Mouse (Mus musculus) forebrain, embryonic 12.5 days (tissue): Measurements from ENCODE around the gene Ccl26. TPM values are rescaled to one million over a fixed set of nuclear protein-coding genes. Genes with fewer than 3 reads are reported as not detected.

Source experiments
- ATAC-seq: fragments of 200-750 bp; cut with Nextera tagmentation; 2 replicates; pipeline ENCODE4 v1.8.0; 2017; ENCODE audit warnings: moderate TSS enrichment; ENCODE audit not compliant: low FRiP score
- H3K27ac ChIP-seq: fragments of 300-500 bp; sonication (generic); 2 replicates; pipeline ENCODE4 v1.5.1; 2016; ENCODE audit warnings: mild to moderate bottlenecking
- H3K27me3 ChIP-seq: fragments of 300-500 bp; sonication (generic); 2 replicates; pipeline ENCODE4 v1.6.1; 2016; ENCODE audit warnings: mild to moderate bottlenecking
- H3K36me3 ChIP-seq: fragments of 300-500 bp; sonication (generic); replicated peaks from 2 replicates; pipeline ENCODE4 v1.6.1; 2016; ENCODE audit warnings: mild to moderate bottlenecking
- H3K4me1 ChIP-seq: fragments of 300-500 bp; sonication (generic); 2 replicates; pipeline ENCODE4 v1.6.1; 2016
- H3K4me2 ChIP-seq: fragments of 300-500 bp; sonication (generic); 2 replicates; pipeline ENCODE4 v1.6.1; 2016; ENCODE audit warnings: mild to moderate bottlenecking, moderate library complexity
- H3K4me3 ChIP-seq: fragments of 300-500 bp; sonication (generic); replicated peaks from 2 replicates; pipeline ENCODE4 v1.5.1; 2016; ENCODE audit warnings: mild to moderate bottlenecking
- H3K9ac ChIP-seq: fragments of 300-500 bp; sonication (generic); 2 replicates; pipeline ENCODE4 v1.6.1; 2016; ENCODE audit warnings: mild to moderate bottlenecking
- H3K9me3 ChIP-seq: fragments of 300-500 bp; sonication (generic); 2 replicates; pipeline ENCODE4 v1.6.1; 2016
- WGBS: fragments of 180-500 bp; shearing (Covaris S2); methylation state at CpG from one replicate; pipeline ENCODE4 v1.1.7; 2016; 5-methylcytosine and 5-hydroxymethylcytosine counted together
- polyA plus RNA-seq: library from polyadenylated mRNA; unstranded; fragments of >200 nt; fragmentation: Nextera tagmentation; extraction: Ambion mirVana; gene quantifications from 2 replicates; pipeline ENCODE4 v1.2.1, GENCODE M21; 2016

Ccl26 gene
- polyA plus RNA-seq, 1 experiment from 2014 or later, result not detected

DNA sequence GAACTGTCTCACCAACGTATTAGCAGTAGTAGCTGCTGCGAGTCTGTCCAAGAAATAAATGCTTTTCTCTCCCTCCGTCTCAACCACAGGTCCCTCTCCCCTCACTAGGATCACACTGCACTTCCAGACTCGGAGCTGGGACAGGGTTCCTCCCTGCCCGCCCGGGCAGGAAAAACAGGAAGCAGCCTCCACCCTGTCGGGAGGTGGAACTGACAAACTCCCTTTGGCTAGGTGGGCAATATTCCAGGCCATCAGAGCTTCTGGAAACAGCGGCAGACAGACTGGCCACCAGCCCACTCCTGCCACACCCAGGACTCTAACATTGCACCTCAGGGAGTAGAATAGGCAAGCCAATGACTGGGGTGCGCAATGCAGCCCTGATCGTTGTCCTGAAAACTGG lies 29.9 kb downstream of the Ccl26 start:
- H3K27ac ChIP-seq, result no peak overlapping the region
- no peaks in the 10 kb centered on the region for H3K36me3 ChIP-seq
- H3K4me3 ChIP-seq, result no peak overlapping the region
- H3K4me1 ChIP-seq, result no peaks in the 10 kb centered on the region
- no peak overlapping the region for H3K4me2 ChIP-seq
- H3K9me3 ChIP-seq, result no peaks in the 10 kb centered on the region
- ATAC-seq, result no peak
- H3K9ac ChIP-seq, result no peak overlapping the region
- WGBS, result 84% methylated on average over 10 of the region's 10 CpGs
- no peaks in the 10 kb centered on the region for H3K27me3 ChIP-seq

DNA sequence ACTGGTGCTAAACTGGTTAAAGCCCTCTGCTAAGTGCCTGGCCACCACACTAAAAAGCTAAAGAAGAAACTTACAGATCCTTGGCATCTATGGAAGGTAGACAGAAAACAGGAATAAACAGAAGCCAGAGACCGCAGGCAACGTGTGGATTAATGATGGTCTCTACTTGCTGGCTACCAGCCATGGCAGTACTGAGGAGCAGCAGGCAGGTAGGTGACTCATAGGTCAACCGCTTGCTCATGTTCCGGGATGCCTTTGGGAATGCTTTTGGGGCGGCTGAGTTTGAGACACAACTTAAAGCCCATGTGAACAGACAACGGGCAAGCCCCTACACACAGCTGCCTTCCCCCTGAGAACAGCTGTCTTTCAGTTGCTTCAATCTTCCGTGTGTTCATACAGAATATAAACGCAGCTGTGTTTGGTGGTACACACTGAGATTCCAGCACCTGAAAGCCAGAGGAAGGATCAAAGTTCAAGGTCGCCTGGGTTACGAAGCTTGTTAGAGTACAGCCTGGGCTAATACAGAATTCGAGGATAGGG lies 32.0 kb downstream of the Ccl26 start:
- Histone ChIP-seq H3K36me3 (no peaks in the 10 kb centered on the region), H3K9ac (no peak overlapping the region), H3K27me3 (no peaks in the 10 kb centered on the region), H3K4me2 (no peak overlapping the region), H3K9me3 (no peaks in the 10 kb centered on the region), H3K27ac (no peak overlapping the region), H3K4me1 (peaks cover 4% of the 10 kb centered on the region; the same call in 1 of the 2 replicates), H3K4me3 (no peak overlapping the region)
- WGBS, result 91% methylated on average over 11 of the region's 11 CpGs
- no peak for ATAC-seq

DNA sequence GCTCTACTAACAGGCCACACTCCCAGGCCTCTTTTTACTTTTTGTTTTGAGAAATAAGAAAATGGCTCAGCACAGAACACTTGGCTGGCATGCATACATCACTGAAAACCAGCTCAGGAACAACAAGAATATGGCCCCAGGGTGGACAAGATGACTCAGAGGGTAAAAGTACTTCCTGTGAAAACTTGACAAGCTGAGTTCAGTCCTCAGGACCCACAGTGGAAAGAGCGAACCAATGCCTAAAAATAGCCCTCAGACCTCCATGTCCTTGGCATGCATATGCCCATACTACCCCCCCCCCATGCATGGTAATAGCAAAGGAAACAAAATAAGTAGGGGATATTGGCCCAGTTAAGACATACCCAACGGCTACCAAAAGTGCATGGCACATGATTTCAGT lies 33.4 kb downstream of the Ccl26 start:
- WGBS, result 81% methylated on average over 2 of the region's 2 CpGs
- Histone ChIP-seq H3K27me3 (no peaks in the 10 kb centered on the region), H3K36me3 (no peaks in the 10 kb centered on the region), H3K9ac (no peak overlapping the region), H3K9me3 (no peaks in the 10 kb centered on the region), H3K4me1 (peaks cover 4% of the 10 kb centered on the region; the same call in 1 of the 2 replicates), H3K4me3 (no peak overlapping the region), H3K4me2 (no peak overlapping the region), H3K27ac (no peak overlapping the region)
- ATAC-seq, result no peak

DNA sequence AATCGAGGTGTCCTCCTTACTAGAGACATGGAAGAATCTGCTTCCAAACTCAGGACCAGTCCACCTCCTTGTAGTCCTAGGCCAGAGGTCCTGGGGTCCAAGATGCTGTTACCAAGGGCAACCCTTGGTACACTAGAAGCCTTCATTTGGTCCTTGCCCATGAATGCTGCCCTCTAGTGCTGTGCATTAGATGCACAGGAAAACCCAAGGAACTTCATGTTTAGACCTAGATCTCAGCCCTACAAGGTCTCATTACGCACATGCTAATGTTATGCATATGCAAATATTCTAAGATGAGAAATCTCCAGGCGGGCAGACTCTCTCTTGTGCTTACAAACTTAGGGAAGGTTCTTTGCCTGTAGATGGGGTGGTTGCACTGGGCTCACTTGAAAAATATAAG lies 34.1 kb downstream of the Ccl26 start:
- WGBS, result 75% methylated on average over 3 of the region's 3 CpGs
- Histone ChIP-seq H3K36me3 (no peaks in the 10 kb centered on the region), H3K9me3 (no peaks in the 10 kb centered on the region), H3K4me3 (no peak overlapping the region), H3K9ac (no peak overlapping the region), H3K4me1 (peaks cover 4% of the 10 kb centered on the region; the same call in 1 of the 2 replicates), H3K27ac (no peak overlapping the region), H3K4me2 (no peak overlapping the region), H3K27me3 (no peaks in the 10 kb centered on the region)
- no peak for ATAC-seq

DNA sequence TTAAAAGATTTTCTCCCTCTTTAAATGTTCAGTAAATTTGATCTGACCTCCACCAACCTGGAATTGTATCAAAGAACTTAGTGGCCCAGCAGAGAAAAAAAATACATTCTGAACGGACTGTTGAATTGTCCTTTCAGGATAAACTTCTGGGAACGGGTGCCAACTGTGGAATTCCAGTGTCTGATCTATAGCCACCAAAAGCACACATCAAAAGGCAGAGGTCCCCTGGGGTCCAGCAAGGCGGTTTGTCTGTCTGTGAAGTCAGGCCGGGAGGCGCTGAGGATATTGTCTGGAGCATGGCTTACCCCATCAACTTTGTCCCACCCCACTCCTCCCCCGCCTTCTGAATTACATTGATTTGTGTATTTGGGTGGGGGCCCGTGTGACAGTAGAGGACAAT lies 35.4 kb downstream of the Ccl26 start:
- Histone ChIP-seq H3K4me3 (no peak overlapping the region), H3K9me3 (no peaks in the 10 kb centered on the region), H3K4me2 (no peak overlapping the region), H3K27me3 (no peaks in the 10 kb centered on the region), H3K9ac (no peak overlapping the region), H3K4me1 (peaks cover 4% of the 10 kb centered on the region; the same call in 1 of the 2 replicates), H3K36me3 (no peaks in the 10 kb centered on the region), H3K27ac (no peak overlapping the region)
- 55% methylated on average over 7 of the region's 7 CpGs for WGBS
- ATAC-seq, result no peak

DNA sequence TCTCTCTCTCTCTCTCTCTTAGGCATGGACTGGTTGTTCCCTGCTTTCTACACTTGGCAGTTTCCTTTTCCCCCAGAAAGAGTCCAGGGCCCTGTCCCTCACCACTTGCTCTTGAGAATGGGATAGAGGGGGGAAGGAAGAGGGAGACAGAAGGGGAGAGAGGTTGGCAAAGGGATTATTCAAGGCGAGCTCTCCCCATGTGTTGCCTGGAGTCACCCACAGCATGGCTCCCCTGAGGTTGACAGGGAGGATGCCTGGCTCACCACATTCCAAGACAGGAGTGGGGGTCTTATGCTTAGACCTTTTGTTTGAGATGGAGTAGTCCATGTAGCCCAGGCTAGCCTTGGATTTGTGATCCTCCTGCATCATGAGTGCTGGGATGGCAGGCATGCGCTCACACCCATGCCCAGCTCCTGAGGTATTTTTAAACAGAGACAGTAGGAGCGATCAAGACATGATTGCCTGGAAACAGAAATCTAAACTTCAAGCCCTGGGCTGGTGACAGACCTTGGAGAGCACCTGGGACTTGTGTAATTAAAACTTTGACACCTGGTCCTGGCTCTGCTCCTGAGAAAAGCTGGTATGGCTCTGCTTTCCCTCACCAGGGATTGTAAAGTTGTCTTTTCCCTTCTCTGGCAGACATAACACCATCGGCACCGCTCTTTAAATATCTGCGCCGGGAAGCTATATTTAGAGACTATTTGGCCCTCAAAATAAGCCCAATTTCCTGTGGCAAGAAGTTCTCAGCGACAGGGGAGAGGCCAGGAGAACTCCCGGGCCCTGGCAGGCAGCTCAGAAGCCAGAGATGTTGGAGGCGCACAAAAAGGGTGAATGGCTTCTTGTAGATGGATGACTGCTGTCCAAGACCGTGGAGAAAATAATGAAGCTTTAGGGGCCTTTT lies 38.5 kb downstream of the Ccl26 start:
- 87% methylated on average over 11 of the region's 11 CpGs for WGBS

DNA sequence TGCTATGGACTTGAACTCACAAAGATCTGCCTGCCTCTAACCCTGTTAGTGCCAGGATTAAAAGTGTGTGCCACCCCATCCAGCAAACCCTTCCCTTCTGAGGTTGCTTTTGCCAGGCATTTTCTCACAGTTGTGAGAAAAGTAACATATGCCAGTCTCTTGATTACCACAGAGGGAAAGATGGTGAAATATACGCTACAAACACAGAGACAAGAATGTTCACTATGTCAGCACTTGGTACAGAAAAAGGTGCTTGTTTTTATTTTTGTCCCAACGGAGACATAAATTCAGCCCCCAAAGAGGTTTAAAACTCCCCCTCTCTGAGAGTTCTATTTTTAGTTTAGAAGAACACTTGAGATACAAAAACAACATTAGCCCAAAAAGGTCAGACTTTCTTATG lies 39.3 kb downstream of the Ccl26 start:
- Histone ChIP-seq H3K9ac (no peak overlapping the region), H3K4me1 (peaks cover 4% of the 10 kb centered on the region; the same call in 1 of the 2 replicates), H3K27me3 (no peaks in the 10 kb centered on the region), H3K36me3 (no peaks in the 10 kb centered on the region), H3K9me3 (no peaks in the 10 kb centered on the region), H3K4me3 (no peak overlapping the region), H3K27ac (no peak overlapping the region), H3K4me2 (no peak overlapping the region)
- WGBS, result 96% methylated on average over 2 of the region's 2 CpGs
- ATAC-seq, result no peak

More for the DNA sequence above, 38.5 kb downstream of the Ccl26 start:
- no peak for ATAC-seq
- Histone ChIP-seq H3K27me3 (no peaks in the 10 kb centered on the region), H3K9me3 (no peaks in the 10 kb centered on the region), H3K36me3 (no peaks in the 10 kb centered on the region), H3K4me3 (no peak overlapping the region), H3K4me1 (peaks cover 4% of the 10 kb centered on the region; the same call in 1 of the 2 replicates), H3K4me2 (no peak overlapping the region), H3K9ac (no peak overlapping the region), H3K27ac (no peak overlapping the region)

DNA sequence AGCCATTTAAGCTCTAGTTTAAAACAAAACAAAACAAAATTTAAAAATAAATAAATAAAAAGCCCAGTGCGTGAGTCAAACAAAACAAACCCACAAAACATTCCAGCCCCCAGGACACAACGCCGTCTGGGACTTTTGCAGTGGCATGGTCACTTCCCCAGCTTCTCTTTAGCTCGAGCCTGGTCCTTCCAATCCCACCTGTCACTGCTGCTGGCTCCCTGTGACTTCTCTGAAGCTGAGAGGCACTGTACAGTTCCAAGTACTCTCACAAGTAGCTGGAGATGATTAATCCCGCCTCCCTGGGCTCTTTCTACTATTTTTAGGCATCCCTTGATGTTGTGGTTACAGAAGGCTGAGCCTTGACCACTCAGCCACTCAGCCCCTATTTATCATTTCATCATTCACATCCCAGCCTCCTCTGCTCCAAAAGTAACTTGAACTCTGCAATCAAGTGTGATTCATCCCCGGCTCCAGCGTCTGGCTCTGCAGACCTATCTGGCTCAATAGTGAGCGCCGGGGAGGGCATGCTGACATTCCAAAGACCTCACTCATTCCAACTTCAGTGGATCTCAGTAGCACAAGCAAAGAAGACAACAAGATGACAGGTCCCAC lies 41.2 kb downstream of the Ccl26 start:
- no peak overlapping the region for H3K4me3 ChIP-seq
- H3K27me3 ChIP-seq, result no peaks in the 10 kb centered on the region
- no peak overlapping the region for H3K4me2 ChIP-seq
- H3K4me1 ChIP-seq, result no peaks in the 10 kb centered on the region
- no peaks in the 10 kb centered on the region for H3K9me3 ChIP-seq
- WGBS, result 88% methylated on average over 9 of the region's 9 CpGs
- H3K36me3 ChIP-seq, result no peaks in the 10 kb centered on the region
- no peak overlapping the region for H3K27ac ChIP-seq
- no peak overlapping the region for H3K9ac ChIP-seq
- ATAC-seq, result no peak

DNA sequence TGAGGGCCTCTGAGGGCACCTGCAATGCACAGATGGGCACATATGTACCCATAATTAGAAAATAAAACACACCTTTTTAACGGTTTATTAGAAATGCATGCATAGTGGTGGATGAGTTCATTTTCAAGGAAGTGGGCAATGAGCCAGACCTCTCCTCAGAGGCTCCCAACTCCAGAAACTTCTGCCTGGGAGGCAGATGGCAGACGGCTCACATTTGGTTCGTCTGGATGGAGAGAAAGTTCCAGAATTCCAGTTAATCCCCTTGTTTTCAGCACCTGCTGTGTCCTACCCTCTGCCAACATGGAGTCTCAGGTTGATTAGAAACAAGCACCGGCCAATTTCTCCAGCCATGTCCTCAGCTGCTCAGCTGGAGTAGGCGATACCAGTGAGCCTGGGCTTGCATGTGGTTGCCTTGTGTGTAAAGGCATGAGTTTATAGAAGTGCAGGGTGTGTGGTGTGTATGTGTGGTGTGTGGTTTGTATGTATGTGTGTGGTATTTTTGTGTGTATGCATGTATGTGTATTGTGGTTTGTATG lies 46.0 kb downstream of the Ccl26 start:
- H3K9ac ChIP-seq, result no peak overlapping the region
- no peak overlapping the region for H3K4me3 ChIP-seq
- no peak overlapping the region for H3K27ac ChIP-seq
- peaks cover 4% of the 10 kb centered on the region; the same call in 1 of the 2 replicates for H3K36me3 ChIP-seq
- H3K4me1 ChIP-seq, result 0 out of 2 replicates have a peak, but pooled peaks cover 6% of the 10 kb centered on the region
- H3K4me2 ChIP-seq, result no peak overlapping the region
- no peak for ATAC-seq
- no peaks in the 10 kb centered on the region for H3K27me3 ChIP-seq
- 88% methylated on average over 5 of the region's 5 CpGs for WGBS
- H3K9me3 ChIP-seq, result peaks cover 9% of the 10 kb centered on the region; the same call in 1 of the 2 replicates

DNA sequence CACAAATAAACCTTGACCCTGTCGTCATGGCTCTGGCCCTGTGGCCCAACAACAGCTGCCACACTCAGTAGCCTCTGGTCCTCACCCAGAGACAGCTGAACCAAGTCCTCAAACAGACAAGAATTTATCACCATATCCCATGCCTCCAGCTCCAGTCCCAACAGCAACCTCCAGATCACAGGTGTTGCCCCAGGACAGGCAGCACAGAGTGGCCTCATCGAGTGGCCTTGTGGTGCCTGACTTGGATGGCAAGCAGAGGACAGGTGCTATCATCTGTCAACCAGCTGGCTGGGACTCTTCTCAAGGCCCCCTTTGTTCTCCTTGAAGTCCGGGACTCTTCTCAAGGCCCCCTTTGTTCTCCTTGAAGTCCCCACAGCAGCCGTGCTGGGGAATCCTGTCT lies 50.2 kb downstream of the Ccl26 start:
- peaks cover 4% of the 10 kb centered on the region; the same call in 1 of the 2 replicates for H3K36me3 ChIP-seq
- no peak overlapping the region for H3K4me3 ChIP-seq
- no peak overlapping the region for H3K4me2 ChIP-seq
- ATAC-seq, result no peak
- H3K27ac ChIP-seq, result no peak overlapping the region
- 0 out of 2 replicates have a peak, but pooled peaks cover 11% of the 10 kb centered on the region for H3K4me1 ChIP-seq
- 54% methylated on average over 4 of the region's 4 CpGs for WGBS
- H3K27me3 ChIP-seq, result no peaks in the 10 kb centered on the region
- peaks cover 9% of the 10 kb centered on the region; the same call in 1 of the 2 replicates for H3K9me3 ChIP-seq
- H3K9ac ChIP-seq, result no peak overlapping the region

DNA sequence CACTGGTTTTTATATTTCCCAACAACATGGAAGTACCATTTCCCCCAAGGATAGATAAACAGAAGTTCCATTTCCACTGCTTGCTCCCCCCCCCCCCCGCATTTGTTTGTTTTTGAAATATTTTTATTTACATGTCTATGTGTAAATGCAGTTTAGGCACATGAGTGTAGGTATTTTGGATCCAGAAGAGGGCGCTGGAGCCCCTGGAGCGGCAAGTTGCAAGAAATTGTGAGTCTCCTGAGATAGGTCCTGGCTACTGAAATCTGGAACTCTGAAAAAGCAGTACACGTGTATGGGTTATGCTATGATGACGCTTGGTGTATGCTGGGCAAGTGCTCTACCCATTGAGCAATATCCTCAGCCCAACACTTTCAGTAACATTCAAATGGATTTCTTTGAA lies 52.3 kb downstream of the Ccl26 start:
- no peak for ATAC-seq
- no peaks in the 10 kb centered on the region for H3K27me3 ChIP-seq
- H3K27ac ChIP-seq, result no peak overlapping the region
- H3K4me3 ChIP-seq, result no peak overlapping the region
- no peak overlapping the region for H3K4me2 ChIP-seq
- WGBS, result 65% methylated on average over 5 of the region's 5 CpGs
- peaks cover 8% of the 10 kb centered on the region; the same call in 1 of the 2 replicates for H3K9me3 ChIP-seq
- H3K36me3 ChIP-seq, result no peaks in the 10 kb centered on the region; the same call in 1 of the 2 replicates
- H3K4me1 ChIP-seq, result peaks cover 19% of the 10 kb centered on the region; the same call in 1 of the 2 replicates
- H3K9ac ChIP-seq, result no peak overlapping the region
